Mouse (Mus musculus): ENCODE measurements around the gene Man2a1. TPM values are rescaled to one million over a fixed set of nuclear protein-coding genes. Genes with fewer than 3 reads are reported as not detected.
A peak's percentile ranks its signal among the peaks of the same experiment; 100 is the strongest.

Man2a1 gene
- polyA plus RNA-seq (2011; ENCODE audit: insufficient read depth, insufficient read length, low read depth, missing spikeins): 53.4 and 53.8 TPM in 2 replicates

- H3K9me3 ChIP-seq (replicated peaks; ENCODE audit: control insufficient read depth, insufficient read depth, low read length, poor library complexity, severe bottlenecking): no peaks in the 10 kb centered on the region
- no peaks in the 10 kb centered on the region for H3K36me3 ChIP-seq (ENCODE audit: control insufficient read depth, insufficient read depth, low read length, poor library complexity, severe bottlenecking)
- TF ChIP-seq POLR2A (IDR thresholded peaks at IDR 0.05; ENCODE audit: insufficient read depth, low read length): no peak
- no peak for TF ChIP-seq CTCF (IDR thresholded peaks at IDR 0.05; ENCODE audit: low read depth, low read length)
- no peak for TF ChIP-seq EP300 (IDR thresholded peaks at IDR 0.05; ENCODE audit: insufficient read depth, low read depth, low read length)
- H3K27me3 ChIP-seq (ENCODE audit: control insufficient read depth, insufficient read depth, low read length, poor library complexity, severe bottlenecking): no peaks in the 10 kb centered on the region
- no peaks in the 10 kb centered on the region for H3K4me1 ChIP-seq (ENCODE audit: control insufficient read depth, insufficient read depth, low read length)
- no peak within 1 kb of the TSS for H3K27ac ChIP-seq (ENCODE audit: insufficient read depth, low read length)
- H3K9ac ChIP-seq (ENCODE audit: low read depth, poor library complexity, severe bottlenecking): peak within 1 kb of the TSS; percentile 94
- peak within 1 kb of the TSS; percentile 99 for H3K4me3 ChIP-seq (ENCODE audit: low read depth, low read length)
Measured at GRCm38 (mm10) chr17:64600372-64601090, at the start of gene Man2a1. TSS of gene Man2a1 (plus strand) at chr17:64600736.

DNA sequence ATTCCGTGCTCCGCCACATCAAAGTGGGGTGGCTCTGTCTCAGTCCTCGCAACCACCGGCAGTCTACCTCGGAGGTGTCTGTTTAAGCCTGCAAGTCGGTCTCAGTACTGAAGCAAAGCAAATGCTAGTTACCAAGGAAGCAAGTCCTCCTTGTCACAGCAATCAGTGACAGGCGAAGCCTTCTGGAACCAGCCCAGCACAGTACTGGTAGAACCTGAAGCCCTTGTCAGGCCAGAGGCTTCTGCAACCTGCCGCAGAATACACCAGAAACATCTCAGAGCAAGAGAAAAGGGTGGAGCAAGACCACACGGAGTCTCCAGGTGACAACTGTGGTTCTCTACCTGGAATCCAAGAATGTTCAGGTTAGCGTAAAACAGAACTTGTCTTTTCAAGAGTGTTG, 47.2 kb upstream of the Man2a1 start:
- H3K9ac ChIP-seq (ENCODE audit: low read depth, poor library complexity, severe bottlenecking): no peak overlapping the region
- H3K4me1 ChIP-seq (ENCODE audit: control insufficient read depth, insufficient read depth, low read length): peaks cover 2% of the 10 kb centered on the region
- no peaks in the 10 kb centered on the region for H3K27me3 ChIP-seq (ENCODE audit: control insufficient read depth, insufficient read depth, low read length, poor library complexity, severe bottlenecking)
- H3K27ac ChIP-seq (ENCODE audit: insufficient read depth, low read length): no peak overlapping the region
- no peaks in the 10 kb centered on the region; the same call in 1 of the 2 replicates for H3K9me3 ChIP-seq (replicated peaks; ENCODE audit: control insufficient read depth, insufficient read depth, low read length, poor library complexity, severe bottlenecking)
- H3K36me3 ChIP-seq (ENCODE audit: control insufficient read depth, insufficient read depth, low read length, poor library complexity, severe bottlenecking): no peaks in the 10 kb centered on the region
- TF ChIP-seq CTCF (IDR thresholded peaks at IDR 0.05; ENCODE audit: low read depth, low read length) (no peak), EP300 (IDR thresholded peaks at IDR 0.05; ENCODE audit: insufficient read depth, low read depth, low read length) (no peak), POLR2A (IDR thresholded peaks at IDR 0.05; ENCODE audit: insufficient read depth, low read length) (no peak)
- no peak overlapping the region for H3K4me3 ChIP-seq (ENCODE audit: low read depth, low read length)

- Histone ChIP-seq H3K9me3 (replicated peaks; ENCODE audit: control insufficient read depth, insufficient read depth, low read length, poor library complexity, severe bottlenecking) (no peaks in the 10 kb centered on the region; the same call in 1 of the 2 replicates), H3K4me3 (ENCODE audit: low read depth, low read length) (no peak overlapping the region), H3K4me1 (ENCODE audit: control insufficient read depth, insufficient read depth, low read length) (peaks cover 2% of the 10 kb centered on the region), H3K9ac (ENCODE audit: low read depth, poor library complexity, severe bottlenecking) (no peak overlapping the region), H3K36me3 (ENCODE audit: control insufficient read depth, insufficient read depth, low read length, poor library complexity, severe bottlenecking) (no peaks in the 10 kb centered on the region), H3K27ac (ENCODE audit: insufficient read depth, low read length) (no peak overlapping the region), H3K27me3 (ENCODE audit: control insufficient read depth, insufficient read depth, low read length, poor library complexity, severe bottlenecking) (no peaks in the 10 kb centered on the region)
- TF ChIP-seq CTCF (IDR thresholded peaks at IDR 0.05; ENCODE audit: low read depth, low read length): no peak
Measured at GRCm38 (mm10) chr17:64554901-64555300, 45.6 kb upstream of the Man2a1 start.

DNA sequence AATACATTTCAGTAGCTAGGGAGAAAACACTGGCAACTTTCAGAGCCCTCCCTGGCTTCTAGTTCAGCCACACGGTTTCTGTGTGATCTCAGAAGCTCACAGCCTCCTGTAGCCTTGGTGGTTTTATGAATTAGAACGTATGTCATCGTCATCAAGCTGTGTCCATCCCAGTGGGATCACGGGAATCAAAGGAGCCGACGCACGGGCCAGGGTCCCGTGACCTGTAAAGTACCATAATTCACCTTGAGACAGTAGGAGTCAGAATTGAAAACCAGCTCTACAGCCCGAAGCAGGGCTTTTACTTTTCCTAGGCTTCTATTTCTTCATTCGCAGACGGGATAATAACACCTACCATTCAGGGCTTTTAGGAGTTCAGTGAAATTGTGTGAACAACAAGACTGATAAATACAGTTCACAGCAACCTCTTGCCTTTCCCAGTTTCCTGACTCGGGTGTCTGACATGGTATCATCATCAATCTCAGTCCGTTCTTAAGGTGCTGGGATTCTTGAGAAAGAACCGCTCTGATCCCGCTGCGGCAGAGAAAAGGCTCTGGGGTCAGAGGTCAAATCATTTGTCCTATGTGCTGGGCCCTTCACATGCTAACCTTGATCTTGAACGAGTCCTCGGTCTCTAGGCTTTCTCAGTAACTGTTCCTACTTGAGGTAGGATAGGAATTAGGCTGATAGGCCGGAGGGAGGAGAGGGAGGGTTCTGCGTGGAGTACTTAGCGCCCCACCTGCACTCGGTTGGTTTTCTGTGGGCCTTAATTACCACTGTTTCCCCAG, 43.7 kb upstream of the Man2a1 start:
- H3K4me1 ChIP-seq (ENCODE audit: control insufficient read depth, insufficient read depth, low read length): peaks cover 2% of the 10 kb centered on the region
- H3K9me3 ChIP-seq (replicated peaks; ENCODE audit: control insufficient read depth, insufficient read depth, low read length, poor library complexity, severe bottlenecking): no peaks in the 10 kb centered on the region; the same call in 1 of the 2 replicates
- no peak for TF ChIP-seq POLR2A (IDR thresholded peaks at IDR 0.05; ENCODE audit: insufficient read depth, low read length)
- TF ChIP-seq CTCF (IDR thresholded peaks at IDR 0.05; ENCODE audit: low read depth, low read length): no peak
- TF ChIP-seq EP300 (IDR thresholded peaks at IDR 0.05; ENCODE audit: insufficient read depth, low read depth, low read length): no peak
- H3K9ac ChIP-seq (ENCODE audit: low read depth, poor library complexity, severe bottlenecking): no peak overlapping the region
- H3K27me3 ChIP-seq (ENCODE audit: control insufficient read depth, insufficient read depth, low read length, poor library complexity, severe bottlenecking): no peaks in the 10 kb centered on the region
- no peak overlapping the region for H3K4me3 ChIP-seq (ENCODE audit: low read depth, low read length)
- no peaks in the 10 kb centered on the region for H3K36me3 ChIP-seq (ENCODE audit: control insufficient read depth, insufficient read depth, low read length, poor library complexity, severe bottlenecking)
- no peak overlapping the region for H3K27ac ChIP-seq (ENCODE audit: insufficient read depth, low read length)

GRCm38 (mm10) chr17:64558994-64559540, 41.5 kb upstream of the Man2a1 start:
- no peaks in the 10 kb centered on the region for H3K27me3 ChIP-seq (ENCODE audit: control insufficient read depth, insufficient read depth, low read length, poor library complexity, severe bottlenecking)
- no peak overlapping the region for H3K9ac ChIP-seq (ENCODE audit: low read depth, poor library complexity, severe bottlenecking)
- H3K9me3 ChIP-seq (replicated peaks; ENCODE audit: control insufficient read depth, insufficient read depth, low read length, poor library complexity, severe bottlenecking): no peaks in the 10 kb centered on the region; the same call in 1 of the 2 replicates
- no peaks in the 10 kb centered on the region for H3K36me3 ChIP-seq (ENCODE audit: control insufficient read depth, insufficient read depth, low read length, poor library complexity, severe bottlenecking)
- TF ChIP-seq CTCF (IDR thresholded peaks at IDR 0.05; ENCODE audit: low read depth, low read length) (no peak), EP300 (IDR thresholded peaks at IDR 0.05; ENCODE audit: insufficient read depth, low read depth, low read length) (peak; percentile 71), POLR2A (IDR thresholded peaks at IDR 0.05; ENCODE audit: insufficient read depth, low read length) (no peak)
- peaks cover 2% of the 10 kb centered on the region for H3K4me1 ChIP-seq (ENCODE audit: control insufficient read depth, insufficient read depth, low read length)
- H3K27ac ChIP-seq (ENCODE audit: insufficient read depth, low read length): peak overlapping the region; percentile 76; the same call in 1 of the 2 replicates
- H3K4me3 ChIP-seq (ENCODE audit: low read depth, low read length): no peak overlapping the region

All from ES-Bruce4 (cell line).